Mouse (Mus musculus) C2C12 (cell line): ENCODE measurements around the gene Ube2e2.

Experiments
- CEBPB ChIP-seq: IDR thresholded peaks from one replicate; pipeline ENCODE4 v1.6.1; 2011; ENCODE audit warnings: low read depth, mild to moderate bottlenecking, control low read depth, moderate library complexity
- CTCF ChIP-seq: IDR thresholded peaks from one replicate; pipeline ENCODE4 v1.5.1; 2011; ENCODE audit not compliant: control insufficient read depth, insufficient read depth, insufficient read length
- FOSL1 ChIP-seq: IDR thresholded peaks from one replicate; pipeline ENCODE4 v1.8.0; 2011; ENCODE audit warnings: mild to moderate bottlenecking, low read length; ENCODE audit not compliant: poor library complexity, insufficient read depth, severe bottlenecking
- MAX ChIP-seq: IDR thresholded peaks from one replicate; pipeline ENCODE4 v1.6.1; 2011; ENCODE audit warnings: mild to moderate bottlenecking, control low read depth
- MYOD1 ChIP-seq: IDR thresholded peaks from one replicate; pipeline ENCODE4 v1.6.1; 2011; ENCODE audit warnings: low read depth; ENCODE audit not compliant: control insufficient read depth, insufficient read length
- USF1 ChIP-seq: IDR thresholded peaks from one replicate; pipeline ENCODE4 v1.6.1; 2011; ENCODE audit warnings: low read depth, mild to moderate bottlenecking, control low read depth, moderate library complexity

- TF ChIP-seq CTCF (no peak), CEBPB (no peak), USF1 (no peak), FOSL1 (no peak), MYOD1 (no peak), MAX (no peak)
Measured at GRCm38 (mm10) chr14:18755410-18755809, 138.7 kb downstream of the Ube2e2 start.
